Mouse (Mus musculus) thymus, adult 18-20 months (tissue): ENCODE measurements at regions not wholly inside any gene's neighbourhood (a gene's known extent, or its start where the extent isn't known, plus 50 kb on each side); places are given as distances from the start of the nearest gene placed in this dataset.

Experiments
- DNase-seq, 2 experiments: peaks; one replicate each; pipeline ENCODE4 v3.0.0; 2022; ENCODE audit warnings: mixed read lengths in 2 of 2

DNA sequence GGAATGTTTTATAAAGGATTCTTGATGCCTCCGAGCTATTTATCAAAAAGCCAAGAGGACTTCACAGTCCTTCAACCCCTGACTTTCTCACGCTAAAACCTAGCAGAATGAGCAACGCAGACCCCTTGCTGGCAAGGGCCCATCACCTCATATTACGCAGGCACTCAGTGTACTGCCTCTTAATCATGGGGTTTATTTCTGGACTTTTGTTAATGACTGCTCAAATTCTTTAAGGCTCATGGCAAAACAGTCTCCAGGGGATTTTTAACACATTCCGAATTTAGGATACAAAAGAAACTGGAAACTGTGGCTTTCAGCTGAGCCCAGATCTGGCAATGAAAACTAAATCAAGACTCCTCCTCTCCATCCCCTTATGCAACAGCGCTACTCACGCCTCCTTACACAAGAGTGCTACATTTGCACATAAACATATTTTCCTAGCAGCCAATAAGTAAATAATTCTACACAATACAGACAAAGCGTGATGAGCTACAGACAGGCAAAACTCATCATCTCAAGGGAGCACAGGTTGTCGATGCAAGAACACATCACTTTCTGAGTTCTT lies 492.0 kb upstream of the Id4 start:
- no peak for DNase-seq

DNA sequence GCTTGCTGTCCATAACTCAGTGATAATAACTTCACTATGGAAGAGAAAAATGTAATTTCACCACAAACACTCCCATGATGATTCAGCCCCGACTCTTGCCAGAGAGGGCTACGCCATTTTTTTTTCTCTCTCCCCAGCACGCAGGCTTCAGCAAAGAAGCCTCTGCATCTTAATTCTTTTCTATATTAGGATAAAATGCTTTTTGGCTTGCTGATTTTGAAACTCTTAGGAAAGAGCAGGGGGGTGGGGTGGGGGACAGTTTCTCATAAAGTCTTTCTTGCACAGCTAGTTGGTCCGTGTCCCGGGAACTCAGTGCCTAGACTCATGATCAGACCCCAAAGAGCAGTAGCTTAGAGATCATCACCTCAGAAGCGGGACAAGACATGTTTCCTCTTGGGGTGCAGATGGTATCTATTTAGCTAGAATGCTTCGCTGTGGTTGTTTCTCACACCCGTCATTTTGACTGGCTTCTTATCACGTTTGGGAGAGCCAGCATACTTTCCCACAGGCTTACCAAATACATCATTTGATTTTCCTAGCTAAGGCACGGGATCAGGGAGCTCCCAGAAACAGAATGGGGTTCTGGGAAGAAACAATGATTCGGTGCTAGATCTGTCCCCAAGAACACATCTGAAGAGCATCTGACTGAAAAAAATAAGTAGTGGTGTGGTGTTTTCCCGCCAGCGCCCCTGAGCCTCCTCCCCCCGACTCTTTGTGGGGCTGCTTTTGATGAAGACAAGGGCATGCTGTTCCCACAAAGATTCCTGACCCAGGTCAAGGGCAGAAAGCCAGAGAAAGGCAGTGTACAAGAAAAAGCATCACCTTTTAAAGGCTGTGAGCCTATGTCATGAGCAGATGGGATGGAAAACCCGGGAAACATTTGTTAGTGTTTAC lies 483.6 kb upstream of the Id4 start:
- no peak for DNase-seq

DNA sequence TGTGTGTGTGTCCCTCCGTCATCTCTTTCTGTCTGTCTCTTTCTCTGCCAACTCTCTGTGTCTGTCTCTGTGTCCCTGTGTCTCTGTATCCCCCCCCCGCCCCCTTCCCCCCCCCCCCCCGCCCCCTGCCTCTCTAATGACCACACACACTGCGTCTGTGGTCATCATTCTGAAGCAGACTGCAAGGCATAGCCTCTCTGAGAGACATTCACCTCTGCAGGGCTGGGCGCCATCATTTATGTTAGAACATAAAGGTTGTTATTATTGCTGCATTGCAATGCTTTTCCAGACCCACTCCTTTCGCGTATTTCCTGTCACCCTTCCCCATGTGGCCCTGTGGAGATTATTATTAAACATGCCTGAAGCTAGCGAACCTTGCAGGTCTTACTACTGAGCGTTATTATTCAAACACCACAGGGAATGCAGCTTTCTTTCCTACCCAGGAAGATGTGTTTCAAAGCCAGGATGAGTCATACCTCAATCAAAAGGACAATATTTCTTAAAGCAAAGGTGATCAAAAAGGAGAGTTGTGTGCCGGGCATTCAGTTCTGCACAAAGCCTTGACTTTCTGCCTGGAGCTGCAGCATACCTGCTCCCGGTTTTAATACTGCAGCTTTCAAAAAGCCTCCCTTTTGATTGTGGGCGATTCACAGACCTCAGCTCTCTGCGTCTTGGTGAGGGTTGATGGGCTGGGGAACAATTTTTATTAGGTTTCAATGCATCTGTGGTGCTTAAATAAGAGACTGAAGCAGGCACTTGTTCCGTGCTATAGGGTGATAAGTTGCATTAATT lies 482.6 kb upstream of the Id4 start:
- DNase-seq: no peak

DNA sequence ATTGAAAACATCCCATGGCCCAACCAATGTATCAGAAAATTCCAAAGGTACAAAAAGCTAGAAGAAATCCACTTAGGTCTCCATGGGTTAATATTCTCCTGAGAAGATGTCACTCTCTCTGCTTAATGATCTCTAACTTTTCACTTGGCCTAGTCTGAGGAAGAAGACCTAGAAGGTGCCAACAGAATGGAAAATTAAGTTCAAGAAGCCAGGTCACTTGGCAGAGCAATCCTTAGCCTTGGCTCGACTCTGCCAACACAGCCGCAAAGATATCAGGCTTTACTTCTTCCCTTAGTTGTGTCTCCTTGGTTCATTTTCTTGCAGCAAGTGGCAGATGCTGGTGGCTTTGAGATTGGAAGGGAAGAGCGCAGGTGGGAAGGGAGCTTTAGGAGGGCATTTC lies 476.6 kb upstream of the Id4 start:
- no peak for DNase-seq

DNA sequence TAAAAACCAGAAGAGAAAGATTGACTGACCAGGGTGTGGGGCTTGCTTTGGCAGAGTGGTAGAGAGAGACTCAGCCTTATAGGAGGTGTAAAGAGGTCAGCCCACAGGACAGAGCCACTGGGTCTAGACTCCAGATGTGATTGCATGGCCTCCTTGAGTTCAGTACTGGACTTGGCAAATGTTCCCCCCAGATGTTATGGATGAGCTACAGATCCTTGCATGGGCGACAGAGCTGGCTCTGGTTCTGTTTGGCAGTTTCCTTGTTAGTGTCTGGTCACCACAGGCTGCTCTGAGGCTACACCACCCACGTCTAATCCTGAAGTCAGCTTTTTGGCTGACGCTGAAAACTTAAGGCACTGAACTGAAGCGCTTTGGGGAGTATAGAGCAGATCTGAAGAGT lies 463.2 kb upstream of the Id4 start:
- DNase-seq: no peak

DNA sequence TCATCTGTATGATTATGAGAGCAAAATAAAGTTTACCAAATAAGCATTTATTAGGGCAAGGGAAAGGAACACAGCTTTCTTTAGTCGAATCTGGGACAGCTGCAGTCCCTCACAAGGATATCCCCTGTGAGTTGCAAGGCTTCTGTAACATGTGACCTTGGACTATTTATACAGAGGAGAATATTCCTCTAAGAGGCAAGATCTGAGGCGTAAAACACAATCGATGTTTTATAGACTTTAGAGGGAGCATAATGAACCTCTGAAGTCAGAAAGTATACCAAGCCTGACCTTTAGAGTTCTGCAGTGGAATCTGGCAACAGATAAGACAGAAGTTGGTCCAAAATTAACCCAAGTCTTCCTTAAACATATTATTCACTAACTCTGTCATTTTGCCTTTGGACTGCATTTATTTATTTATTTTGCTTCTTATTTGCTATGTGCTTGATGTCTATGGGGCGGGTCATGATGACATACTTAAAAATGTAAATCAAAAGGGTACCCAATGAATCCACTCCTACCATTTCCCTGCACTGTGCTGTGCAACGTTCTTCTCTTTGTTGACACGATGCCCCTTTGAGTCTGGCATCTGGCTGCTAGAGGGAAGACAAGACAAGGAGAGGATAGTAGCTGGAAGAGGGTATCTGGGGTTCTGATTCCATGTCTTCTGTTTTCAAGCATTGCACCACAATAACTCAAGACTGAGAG lies 449.2 kb upstream of the Id4 start:
- no peak for DNase-seq

DNA sequence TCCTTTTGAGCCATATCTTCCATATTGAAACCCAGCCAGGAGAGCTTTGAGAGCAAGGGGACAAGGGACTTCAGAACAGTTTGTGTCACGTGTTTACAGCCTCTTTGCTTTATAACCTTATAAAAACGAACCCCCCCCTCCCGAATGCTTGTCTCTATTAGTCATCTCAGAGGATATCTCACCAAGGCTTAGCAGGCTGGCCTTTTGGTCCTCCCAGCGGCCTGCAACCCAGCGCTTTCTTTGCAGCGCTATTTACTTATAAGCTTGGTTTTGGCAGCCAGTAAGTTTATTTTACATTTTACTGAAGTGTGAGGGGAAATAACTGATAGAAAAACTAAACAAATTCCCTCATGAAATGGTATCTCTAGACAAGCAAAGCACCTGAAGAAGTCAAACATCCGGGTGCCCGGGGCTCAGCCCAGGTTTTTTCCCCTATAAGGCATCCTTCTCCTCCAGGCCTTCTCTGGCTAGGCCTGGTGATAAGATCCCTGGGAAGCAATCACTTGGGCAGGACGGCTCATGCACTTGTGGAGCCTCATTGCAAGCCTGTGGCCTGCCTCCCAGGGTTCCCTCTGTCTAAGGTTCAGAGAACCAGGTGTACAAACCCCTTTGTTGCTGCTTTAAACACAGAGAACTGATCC lies 442.0 kb upstream of the Id4 start:
- DNase-seq: no peak

DNA sequence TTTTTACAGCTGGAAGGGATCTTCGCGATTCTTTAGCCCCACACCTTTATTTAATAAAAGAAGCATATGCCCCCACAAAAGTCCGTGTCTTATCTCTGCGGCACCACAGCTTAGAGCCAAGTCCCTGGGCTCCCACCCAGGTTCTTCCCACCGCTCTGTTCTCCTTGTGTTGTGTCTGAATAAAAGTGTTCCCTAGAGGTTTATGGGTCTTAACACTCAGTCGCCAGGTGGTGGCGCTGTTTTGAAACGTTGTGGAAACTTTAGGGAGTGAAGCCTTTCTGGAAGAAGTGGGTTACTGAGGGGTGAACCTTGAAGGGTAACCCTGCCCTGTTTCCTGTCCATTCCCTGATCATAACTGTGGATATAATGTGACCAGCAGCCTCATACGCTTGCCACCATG lies 424.5 kb upstream of the Id4 start:
- DNase-seq: no peak

DNA sequence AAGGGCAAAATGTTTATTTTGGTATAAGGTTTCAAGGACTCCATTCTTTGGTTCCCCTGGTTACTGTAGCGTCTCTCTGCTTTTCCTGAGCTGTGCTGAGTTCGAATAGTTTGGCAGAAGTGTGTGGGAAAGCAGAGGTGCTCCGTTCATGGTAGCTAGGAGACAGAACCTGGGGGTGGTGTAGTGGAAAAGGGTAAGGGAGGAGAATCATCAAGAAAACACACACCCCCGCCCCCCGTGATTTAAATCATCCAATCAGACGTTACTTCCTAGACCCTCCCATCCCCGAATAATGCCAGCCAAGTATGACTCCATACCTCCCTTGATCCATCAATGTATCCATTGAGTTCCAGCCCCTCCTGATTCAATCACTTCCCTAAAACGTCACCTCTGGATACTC lies 418.6 kb upstream of the Id4 start:
- DNase-seq: no peak

DNA sequence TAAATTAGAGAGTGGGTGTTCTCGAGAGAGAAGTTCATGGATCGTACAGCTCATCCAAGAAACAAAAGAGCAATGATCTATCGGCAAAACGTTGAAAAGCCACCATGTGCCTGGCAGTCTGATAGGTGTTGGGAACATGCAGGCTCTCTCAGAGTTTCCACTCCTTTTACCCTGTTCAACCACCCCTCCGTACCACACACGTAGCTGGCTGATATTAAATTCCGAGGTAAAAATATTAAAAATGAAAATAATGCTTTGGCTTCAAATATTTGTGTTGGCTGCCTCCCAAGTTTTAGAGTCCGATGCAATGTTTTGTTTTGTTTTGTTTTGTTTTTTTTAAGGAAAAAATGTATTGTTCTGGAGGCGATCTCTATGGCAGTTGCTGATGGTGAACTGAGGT lies 418.0 kb upstream of the Id4 start:
- DNase-seq: no peak

DNA sequence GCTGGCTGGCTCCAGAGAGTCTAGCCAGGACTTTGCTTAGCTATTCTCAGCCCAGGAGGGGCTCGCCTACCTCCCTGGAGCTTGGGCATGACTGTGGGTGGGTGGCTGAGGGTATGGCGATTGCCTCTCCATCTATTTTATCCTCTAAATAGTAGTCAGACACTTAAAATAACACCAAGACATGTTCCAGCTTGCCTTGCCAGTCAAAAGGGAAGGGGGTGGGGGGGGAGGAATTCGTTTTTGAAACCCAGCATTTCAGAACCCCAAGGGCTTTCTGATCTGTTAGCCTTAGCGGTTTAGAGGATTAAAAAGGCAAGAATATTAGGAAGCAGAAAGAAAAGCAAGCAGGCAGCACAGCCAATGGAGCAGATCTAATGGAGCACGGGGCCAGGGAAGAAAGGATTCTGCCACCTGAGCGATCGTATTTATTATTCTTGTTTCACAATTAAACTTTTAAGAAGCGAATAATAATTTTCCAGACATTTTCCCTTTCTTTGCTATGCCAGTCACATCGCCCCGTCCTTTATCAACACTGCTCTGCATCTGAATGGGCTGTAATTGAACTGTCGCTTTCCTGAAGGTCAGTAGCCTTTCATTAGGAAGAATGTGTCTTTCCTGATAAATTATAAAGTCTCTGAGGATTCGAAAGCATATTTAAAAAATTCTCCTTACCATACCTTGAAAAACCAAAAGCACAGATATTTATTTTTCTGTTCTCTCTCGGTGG lies 417.3 kb upstream of the Id4 start:
- no peak for DNase-seq

DNA sequence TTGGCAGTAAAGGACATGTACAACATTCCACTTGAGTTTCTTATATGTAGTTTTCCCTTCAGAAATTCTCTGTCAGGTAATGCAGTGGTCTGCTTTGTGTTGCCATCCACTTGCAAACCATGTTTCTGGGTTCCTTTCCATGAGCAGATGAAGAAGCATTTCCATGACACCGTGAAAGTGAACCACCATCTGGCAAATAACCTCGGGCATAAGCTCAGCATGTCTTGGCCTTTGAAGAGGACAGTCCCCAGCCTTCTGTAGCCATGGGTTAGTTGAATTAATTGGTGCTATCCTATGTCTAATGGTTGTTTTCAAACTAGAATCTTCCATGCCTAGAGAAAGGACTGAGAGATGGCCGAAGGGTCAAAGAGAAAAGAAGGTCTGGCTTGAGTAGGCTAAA lies 414.3 kb upstream of the Id4 start:
- DNase-seq: no peak

DNA sequence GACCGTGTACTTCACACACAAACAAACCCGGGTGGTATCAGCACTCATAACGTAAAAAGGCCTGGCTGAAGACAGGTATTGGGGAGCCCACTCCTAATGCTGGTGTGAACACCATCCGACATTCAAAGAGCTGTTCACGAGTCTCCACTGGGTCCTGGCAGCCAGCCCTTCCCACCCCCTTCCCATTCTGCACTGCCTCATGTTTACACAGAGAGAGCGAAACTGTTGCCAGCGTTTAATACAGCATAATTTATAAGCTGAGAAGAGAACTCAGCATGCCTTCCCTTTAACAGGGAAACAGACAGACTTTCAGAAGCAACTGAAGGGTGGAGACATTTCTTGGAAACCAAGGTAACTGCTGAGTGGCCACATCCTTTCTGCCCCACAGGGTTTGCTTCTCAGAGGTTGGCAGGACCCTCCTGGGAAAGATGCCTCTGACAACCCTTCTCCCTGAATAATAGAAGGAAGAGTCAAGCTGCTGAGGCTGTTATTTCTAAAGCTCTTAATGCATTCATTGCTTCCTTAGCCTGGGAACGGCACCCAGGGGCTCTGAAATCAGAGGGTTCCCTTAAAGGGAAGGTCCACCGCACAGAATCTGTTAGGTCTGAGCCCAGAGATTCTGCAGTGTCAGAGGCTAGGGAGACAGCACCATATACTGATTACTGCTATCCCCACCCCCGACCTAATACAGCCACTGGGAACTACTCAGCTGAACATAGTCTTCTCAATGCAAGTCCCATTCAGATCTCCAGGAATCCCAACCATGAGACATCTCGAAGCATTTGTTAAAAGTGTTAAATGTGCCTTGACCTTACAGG lies 412.4 kb upstream of the Id4 start:
- DNase-seq: no peak

DNA sequence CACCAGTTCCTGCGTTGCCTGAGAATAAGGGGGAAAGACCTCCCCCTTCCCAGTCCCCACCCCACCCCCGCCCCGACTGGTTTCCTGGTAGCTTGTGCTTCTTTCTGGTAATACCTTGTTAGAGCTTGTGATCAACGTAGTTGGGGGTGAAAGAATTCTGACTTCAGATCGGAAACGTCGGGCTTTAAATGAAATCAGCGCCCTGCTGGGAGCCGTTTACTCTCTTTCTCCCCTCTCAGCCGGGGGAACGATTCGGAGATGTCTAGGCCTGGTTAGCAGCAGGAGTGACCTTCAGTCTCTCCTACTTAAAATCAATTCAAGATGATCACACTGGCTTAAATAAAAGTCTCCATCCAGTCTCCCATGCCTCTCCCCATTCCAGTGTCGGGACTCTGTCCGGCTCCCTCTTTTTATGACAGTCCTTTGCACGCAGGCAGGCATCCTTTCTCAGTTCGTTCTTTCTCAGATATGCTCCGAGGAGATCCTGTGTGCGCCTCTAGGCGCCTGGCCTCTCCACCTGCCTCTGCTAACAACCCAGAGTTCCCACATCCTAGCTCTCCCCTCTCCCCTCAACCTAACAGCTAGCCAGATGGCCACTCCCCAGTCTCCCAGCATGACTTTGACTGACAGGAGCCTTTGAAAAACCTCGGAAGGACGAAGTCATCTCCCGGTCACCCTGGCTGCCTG lies 405.5 kb upstream of the Id4 start:
- DNase-seq: no peak

DNA sequence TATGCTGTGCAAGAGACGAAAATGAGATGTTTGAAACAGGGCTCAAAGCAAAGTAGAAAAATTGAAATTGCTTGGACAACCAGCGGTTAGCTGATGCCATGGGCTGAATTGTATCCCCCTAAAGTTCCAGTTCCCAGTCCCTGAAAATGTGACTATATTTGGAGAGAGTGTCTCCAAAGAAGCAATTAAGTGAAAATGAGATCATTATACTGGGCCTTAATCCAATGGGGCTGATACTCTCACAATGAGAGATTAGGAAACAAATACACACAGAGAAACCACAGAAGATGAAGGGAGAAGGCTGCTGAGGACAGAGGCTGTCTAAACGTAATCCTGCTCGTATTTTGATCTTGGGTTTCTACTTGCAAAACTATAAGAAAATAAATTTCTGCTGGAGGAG lies 402.1 kb upstream of the Id4 start:
- no peak for DNase-seq

DNA sequence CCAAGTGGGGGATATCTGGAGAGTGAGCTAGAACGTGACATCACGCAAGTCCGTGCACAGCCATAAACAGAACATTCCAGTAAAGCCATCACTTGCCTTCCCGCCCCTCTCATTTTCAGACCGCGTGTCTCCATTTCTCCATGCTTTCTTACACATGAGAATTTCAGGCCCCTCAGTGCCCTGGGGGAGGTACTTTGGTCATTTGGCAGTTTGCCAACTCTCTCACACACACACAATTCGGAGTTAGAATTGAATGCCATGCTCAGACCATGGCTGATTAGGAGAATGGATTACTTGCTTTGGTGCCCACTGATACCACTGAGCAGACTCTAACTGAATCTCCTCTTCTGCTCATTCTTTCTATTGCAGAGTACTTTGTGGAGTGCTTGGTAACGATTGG lies 400.7 kb upstream of the Id4 start:
- no peak for DNase-seq

DNA sequence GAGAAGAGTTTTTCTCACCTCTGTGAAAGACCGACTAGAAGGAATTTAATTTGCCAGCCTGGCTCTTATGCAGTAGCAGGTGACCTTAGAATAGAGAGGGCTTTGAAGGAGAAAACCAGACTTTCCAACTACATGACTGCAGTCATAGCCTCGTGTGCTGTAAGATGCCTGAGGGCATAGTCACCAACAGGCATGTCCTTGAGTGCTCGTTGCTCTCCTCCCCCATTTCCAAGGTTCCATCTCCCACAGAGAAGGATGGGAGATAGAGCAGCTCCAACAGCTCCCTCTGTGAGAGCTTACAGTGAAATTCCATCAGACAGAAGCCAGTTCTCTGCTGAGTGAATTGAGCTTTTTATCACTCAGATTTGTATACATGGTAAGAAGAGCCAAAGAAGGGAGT lies 398.1 kb upstream of the Id4 start:
- no peak for DNase-seq

DNA sequence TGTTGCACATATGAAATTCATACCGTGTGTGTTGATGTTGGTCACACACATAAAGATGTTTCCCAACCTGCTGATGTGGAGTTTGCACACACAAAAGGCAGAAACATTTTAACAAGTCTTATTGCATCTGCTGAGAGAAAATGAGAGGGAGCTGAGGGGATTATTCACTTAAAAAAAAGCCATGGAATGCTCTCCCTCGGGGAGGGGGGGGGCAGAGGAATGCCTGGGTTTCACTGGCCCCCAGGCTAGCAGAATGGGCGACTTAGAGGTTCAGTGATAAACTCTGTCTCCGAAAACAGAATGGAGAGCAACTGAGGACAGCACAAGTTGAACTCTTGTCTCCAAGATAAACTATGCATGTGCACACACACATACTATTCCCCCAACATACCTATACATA lies 392.4 kb upstream of the Id4 start:
- no peak for DNase-seq

DNA sequence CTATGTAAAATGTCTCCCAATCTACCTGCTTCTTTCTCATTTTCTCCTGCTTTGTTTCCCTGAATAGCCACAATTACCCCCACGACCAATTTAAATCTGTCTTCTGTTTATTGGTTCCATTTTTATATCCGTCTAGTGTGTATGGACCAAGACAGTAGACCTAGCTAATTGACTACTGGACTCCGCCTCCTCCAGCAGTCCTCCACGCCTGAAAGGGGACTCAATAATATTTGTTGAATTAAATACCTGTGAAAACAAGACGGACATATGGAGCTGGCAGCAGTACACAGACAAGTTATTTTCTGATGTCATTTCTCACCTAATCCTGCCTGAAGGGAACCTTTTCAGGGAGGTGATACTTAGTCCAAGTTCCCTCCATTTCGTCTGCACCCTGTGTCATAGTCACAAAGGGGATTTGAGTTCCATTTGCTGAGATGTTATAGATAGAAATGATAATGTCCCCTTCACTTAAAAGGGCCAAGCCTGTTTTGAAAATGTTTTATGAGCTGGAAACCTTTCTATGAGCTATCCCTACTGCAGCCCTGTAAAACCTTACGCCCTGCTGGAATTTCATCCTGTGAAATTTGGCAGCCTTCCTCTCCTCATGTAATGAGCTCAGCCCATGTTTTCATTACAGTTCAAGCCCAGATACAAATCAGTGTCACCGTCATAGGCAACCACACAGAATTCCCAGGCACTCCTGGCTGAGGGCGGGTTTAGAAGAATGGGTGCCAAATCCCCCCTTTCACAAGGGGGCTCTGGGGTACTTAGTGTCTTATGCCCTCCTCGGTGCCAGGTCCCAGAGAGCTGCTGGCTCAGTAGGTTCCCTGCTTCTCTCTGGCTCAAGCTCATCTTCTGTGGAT lies 391.1 kb upstream of the Id4 start:
- DNase-seq: no peak

DNA sequence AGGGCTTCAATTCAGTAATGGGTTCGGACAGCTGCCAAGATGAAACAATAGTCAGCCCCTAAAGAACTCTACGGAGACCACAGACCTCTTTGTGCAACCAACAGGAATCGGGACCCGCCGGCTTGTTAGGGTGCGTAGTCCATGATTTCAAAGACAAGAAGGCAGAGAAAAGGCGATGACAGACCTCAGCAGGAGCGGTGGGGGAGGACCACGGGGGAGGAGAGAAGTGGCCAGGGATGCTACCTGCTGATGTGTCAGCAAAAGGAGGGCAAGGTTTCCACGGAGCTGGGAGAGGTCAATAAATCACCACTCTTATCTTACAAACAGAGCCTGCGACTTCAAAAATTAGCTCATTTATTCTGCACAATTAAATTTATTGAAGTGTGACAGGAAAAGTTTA lies 388.4 kb upstream of the Id4 start:
- no peak for DNase-seq
